22 mouse cellular contexts compared by ENCODE assay signal in the genomic region with DNA sequence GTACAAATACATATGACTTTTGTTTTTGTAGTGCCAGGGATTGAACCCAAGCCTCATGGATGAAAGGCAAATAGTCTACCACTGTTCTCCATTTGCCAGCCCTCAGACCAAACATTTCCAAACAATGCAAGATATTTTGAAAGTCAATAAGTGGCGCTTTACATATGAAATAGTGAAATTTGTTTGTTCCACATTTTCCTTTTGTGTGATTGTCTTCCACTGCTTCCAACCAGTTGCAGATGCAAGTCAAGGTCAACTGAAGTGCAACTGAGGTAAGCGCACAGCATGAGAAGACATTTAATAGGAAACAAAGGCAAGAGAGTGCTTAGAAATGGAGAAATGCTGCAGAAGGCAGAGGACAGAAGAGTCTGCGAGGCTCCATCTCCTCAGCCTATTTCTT.
"Had no signal": no experiment of that assay in that cellular context is flagged by ENCODE, and none has a peak within 500 bp of the region (broad histone marks: within the 10 kb centered on the region; RNA-seq: fewer than 3 reads in every experiment).

No protein-coding gene starts in this region.

- DNase-seq: liver, postnatal 0 days; lung, adult 2 months; lung, postnatal 14 days; lung, postnatal 4 days; retina, postnatal 1 day; right cerebral cortex, adult 18-20 months; right cerebral cortex, postnatal 25 days; thymus, adult 2 months; thymus, postnatal 25 days; thymus, postnatal 4 days had no signal

- H3K4me2 ChIP-seq: liver, embryonic 15.5 days; lung, embryonic 15.5 days; midbrain, embryonic 11.5 days; midbrain, embryonic 13.5 days; neural tube, embryonic 13.5 days; neural tube, embryonic 15.5 days; stomach, embryonic 15.5 days had no signal

- H3K4me1 ChIP-seq: liver, embryonic 15.5 days; midbrain, embryonic 13.5 days; neural tube, embryonic 13.5 days; stomach, embryonic 15.5 days had no signal

- H3K4me3 ChIP-seq: liver, embryonic 15.5 days; lung, embryonic 15.5 days; megakaryocyte, embryonic 14.5 days; midbrain, embryonic 13.5 days; myocyte; neural tube, embryonic 13.5 days; neural tube, embryonic 15.5 days; stomach, embryonic 15.5 days had no signal

- ATAC-seq: liver, postnatal 0 days; lung, postnatal 0 days; midbrain, embryonic 13.5 days; midbrain, embryonic 16.5 days had no signal

- H3K36me3 ChIP-seq: liver, embryonic 15.5 days; lung, embryonic 15.5 days; midbrain, embryonic 13.5 days; neural tube, embryonic 13.5 days; neural tube, embryonic 15.5 days; stomach, embryonic 15.5 days had no signal

- H3K9me3 ChIP-seq: liver, embryonic 15.5 days; lung, embryonic 15.5 days; megakaryocyte, embryonic 14.5 days; midbrain, embryonic 13.5 days; neural tube, embryonic 13.5 days; neural tube, embryonic 15.5 days; stomach, embryonic 15.5 days had no signal

- H3K27ac ChIP-seq: liver, embryonic 15.5 days; lung, embryonic 15.5 days; midbrain, embryonic 13.5 days; neural tube, embryonic 13.5 days; neural tube, embryonic 15.5 days; stomach, embryonic 15.5 days; stomach, postnatal 0 days had no signal

- H3K9ac ChIP-seq: liver, embryonic 15.5 days; liver, postnatal 0 days; lung, embryonic 15.5 days; midbrain, embryonic 13.5 days; neural tube, embryonic 13.5 days; neural tube, embryonic 15.5 days; stomach, embryonic 15.5 days had no signal

- H3K27me3 ChIP-seq: liver, embryonic 15.5 days; lung, embryonic 15.5 days; midbrain, embryonic 13.5 days; neural tube, embryonic 13.5 days; neural tube, embryonic 15.5 days; stomach, embryonic 15.5 days had no signal
